Mouse (Mus musculus) heart, adult 9 months (tissue): ENCODE results near the gene Pdhx.

Source experiments
- DNase-seq, 2 experiments: peaks; one replicate each; pipeline ENCODE4 v3.0.0; 2022; ENCODE audit warnings: low spot score in 2 of 2

Pdhx gene

GRCm38 (mm10) chr2:103058266-103058665 is 15.0 kb downstream of the Pdhx start:
- no peak for DNase-seq

DNA sequence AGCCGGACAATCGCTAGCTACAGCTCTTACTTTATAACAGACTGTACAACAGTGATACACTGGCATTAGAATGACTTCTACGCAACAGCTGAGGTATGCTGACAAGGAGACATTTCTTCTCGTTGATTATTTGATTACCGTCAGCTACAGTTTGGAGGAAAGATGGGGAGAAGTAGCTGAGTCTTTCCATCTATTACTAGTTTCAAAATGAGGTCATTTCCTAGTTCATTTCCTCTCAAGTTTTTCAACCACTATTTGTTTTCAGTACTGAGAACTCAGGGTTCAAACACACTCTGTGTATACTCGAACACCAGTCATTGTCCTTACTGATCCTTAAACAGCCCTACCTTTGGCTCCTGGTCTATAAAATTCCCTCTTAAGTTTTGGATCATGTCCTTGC is 17.5 kb downstream of the Pdhx start:
- no peak for DNase-seq

DNA sequence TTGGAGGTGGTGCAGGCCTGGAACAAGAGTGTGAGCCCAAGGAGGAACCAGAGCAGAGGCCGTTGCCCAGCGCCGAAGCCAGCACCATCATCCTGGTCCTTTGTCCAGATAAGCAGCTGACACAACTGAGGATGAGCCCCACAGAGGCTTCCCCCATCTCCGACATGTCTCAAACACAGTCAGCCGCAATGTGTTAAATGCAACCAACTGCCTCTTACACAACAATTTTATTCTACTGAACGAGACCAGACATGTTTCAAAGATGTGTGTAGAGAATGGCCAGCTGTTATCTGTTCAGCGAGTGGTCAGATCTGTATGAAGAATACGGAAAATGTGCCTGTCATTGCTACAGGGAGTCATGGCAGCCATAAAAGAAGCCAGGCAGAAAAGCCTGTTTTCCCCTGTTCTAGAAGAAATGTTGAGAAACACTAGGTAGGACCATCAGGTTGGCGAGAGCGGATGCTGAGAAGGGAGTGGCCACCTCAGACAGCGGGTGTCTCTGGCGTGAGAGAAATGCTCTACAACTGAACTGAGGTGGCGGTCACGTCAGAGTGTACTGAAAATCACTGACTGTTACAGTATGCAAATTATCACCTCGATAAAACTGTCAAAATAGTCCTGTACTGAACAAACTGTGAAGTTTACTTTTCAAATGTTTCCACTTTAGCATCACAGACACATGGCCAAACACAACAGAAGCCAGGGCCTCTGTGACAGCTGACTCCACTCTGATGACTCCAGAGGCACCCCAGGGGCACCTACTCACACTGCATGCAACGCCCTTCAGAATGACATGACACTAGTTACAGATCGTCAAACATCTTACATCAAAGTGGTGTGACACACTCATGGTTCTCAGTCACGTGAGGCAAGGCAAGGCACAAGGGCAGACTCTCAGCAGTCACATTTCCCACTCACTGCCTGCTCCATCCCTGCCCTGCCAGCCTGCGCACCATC is 21.1 kb downstream of the Pdhx start:
- DNase-seq, result no peak

DNA sequence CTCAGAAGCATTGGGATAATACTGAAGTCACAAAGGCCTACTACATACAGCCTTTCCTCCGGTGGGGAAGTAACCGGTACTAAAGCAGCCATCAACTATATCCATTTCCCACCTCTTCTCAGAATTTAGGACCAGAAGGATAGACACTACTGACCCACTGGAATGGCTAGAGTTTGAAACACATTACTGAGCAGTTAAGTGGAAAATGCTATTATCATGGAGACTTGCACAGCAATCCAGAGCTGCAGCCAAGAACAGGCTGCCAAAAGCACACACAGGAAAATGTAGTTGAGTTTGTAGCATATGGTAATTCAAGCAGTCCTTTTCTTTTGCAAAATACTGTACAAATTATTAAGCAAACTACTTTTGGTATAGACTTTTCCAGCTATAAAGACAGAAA is 28.0 kb downstream of the Pdhx start:
- no peak for DNase-seq

GRCm38 (mm10) chr2:103040896-103041295 is 32.4 kb downstream of the Pdhx start:
- no peak for DNase-seq

DNA sequence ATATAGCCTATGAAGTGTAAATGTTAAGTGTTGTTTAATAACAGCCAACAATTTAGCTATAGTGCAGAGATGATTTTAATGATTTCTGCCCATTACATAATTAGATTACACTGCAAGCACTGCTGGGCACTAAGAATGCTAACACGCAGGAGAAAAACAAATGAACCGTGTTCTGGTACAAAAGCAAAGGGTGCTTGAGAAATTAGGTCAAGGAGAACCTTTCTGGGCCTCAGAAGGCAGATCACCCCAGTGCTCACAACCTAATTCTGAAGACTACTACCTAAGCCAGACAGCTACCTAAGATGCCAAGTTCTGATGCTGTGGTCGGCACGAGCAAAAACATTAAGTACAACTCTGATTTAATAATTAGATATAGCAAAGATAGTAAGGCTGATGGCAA is 35.5 kb downstream of the Pdhx start:
- DNase-seq, result no peak

DNA sequence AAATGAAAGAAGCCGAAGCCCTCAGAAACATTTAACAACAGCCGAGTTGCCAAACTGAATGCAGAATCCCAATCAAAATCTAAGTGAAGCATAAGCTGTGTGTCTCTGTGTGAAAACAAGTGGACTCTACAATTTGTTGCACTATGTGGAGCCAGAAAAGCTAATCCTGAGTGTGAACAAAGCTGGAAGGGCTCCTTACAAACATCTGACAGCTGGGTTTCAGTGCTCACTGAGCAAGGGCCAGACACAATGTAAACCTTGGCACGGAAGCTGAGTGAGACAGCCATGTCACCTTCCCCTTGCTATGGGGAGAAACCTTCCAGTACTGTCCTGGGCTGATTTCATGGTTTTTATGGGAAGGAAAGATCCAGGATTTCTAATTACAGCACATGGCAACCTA is 50.6 kb downstream of the Pdhx start:
- no peak for DNase-seq

GRCm38 (mm10) chr2:103020191-103020987 is 52.9 kb downstream of the Pdhx start:
- no peak for DNase-seq

DNA sequence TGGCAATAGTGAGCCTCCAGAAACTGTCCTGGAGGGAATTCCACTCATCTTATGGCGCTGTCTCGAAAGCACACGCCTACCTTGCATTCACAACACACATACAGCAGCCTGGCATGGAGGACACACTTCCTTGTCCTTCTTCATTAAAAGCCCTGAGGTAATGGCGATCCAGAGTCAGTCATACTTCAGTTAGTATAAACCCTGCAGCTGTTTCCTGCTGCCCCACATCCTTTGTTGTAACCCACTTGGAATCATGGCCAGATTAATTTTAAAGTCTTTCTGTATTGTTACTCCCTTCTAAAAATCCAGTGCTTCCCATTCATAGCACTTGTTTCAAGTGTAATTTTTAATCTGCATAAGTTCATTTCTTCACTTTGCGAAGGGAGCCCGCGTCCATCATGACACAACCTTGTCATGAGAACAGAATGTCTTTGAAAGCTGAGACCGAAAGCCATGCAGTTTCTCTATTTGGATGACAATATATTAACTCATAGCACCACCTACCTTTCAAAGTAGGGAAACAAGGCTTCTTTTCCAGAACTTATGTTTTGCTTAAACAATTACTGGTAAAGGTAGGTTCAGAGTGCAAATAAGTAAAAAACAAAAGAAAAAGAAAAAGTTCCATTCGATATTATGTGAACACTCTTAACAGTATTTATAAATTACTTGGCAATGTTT is 54.4 kb downstream of the Pdhx start:
- peak in 1 of 2 experiments; percentile 7 for DNase-seq

DNA sequence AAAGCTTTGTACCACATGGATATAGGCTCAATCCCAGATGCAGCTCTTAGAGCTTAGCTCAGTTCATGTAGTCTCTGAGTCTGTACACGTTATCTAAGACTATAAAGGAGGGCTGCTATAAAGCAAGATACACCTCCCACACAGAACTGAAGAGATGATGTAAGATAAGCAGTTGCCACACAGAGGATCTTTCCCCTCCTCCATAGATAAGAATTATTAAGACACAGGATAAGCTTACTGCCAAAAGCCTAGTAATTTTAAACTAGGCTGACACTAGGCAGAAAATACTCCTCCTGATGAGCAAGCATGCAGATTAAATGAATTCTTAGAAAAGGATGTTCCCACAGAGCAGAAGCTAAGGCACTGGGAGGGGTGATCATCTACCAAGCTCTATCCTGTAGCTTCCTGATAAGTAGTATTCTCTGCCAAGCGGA is 55.9 kb downstream of the Pdhx start:
- no peak for DNase-seq

- no peak for DNase-seq
Observed at GRCm38 (mm10) chr2:103016089-103016488, 57.2 kb downstream of the Pdhx start.

- no peak for DNase-seq
Observed at GRCm38 (mm10) chr2:103012782-103013575, 60.3 kb downstream of the Pdhx start.

DNA sequence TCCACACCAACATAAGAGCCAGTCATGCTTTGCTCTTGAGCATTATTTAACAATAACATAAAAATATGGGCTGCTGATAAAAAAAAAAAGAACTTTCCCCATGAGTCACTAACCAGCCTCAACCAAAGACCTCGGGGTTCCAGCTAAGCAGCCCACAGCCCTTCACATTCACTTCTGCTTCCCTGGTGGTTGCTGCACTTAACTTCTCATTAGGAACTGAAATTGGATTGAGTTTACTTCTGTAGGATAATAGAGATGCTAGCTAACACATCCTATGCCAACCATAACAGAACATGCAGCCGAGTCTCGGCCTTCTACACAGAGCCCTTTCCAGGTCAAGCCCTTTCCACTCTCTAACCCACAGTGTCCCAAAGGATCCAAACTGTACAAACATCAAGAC is 65.1 kb downstream of the Pdhx start:
- no peak for DNase-seq

- no peak for DNase-seq
Observed at GRCm38 (mm10) chr2:103004599-103004998, 68.7 kb downstream of the Pdhx start.

DNA sequence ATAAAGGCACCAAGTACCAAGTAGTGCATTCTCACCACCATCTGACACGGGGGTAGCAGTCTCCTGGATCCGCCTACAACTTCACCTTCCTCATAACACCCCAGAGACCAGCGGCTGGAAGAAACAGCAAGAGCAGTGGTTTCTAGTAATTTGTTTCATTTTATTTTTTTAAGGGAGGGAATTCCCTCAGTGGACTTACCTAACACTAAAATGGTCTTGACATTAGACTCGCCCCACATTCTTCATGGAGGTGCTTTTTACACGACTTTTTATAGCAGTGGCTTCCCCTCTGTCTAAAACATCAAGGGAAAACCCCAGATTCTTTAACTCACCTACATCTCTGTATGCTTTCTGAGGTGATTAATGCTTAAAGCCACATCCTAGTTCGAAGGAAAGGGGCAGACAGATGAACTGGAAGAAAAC is 74.1 kb downstream of the Pdhx start:
- DNase-seq, result no peak

- no peak for DNase-seq
Observed at GRCm38 (mm10) chr2:102998356-102998755, 75.0 kb downstream of the Pdhx start.

DNA sequence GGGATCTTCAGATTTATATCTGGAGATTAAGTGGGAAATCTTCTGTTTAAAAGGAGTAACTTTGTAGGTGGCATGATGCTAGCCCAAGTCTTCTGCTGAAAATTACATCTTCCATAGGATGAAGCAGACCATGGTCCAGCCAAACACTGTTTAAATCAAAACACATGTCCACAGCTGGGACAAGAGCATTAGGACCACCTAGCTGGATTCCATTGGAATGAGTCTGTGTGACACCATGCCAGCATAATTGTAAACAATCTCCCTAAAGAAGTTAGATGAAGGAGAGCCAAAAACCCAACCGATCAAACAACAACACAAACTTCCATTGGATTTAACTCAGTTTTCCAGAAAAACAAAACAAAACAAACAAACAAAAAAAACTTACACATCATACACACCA is 75.4 kb downstream of the Pdhx start:
- DNase-seq, result no peak

DNA sequence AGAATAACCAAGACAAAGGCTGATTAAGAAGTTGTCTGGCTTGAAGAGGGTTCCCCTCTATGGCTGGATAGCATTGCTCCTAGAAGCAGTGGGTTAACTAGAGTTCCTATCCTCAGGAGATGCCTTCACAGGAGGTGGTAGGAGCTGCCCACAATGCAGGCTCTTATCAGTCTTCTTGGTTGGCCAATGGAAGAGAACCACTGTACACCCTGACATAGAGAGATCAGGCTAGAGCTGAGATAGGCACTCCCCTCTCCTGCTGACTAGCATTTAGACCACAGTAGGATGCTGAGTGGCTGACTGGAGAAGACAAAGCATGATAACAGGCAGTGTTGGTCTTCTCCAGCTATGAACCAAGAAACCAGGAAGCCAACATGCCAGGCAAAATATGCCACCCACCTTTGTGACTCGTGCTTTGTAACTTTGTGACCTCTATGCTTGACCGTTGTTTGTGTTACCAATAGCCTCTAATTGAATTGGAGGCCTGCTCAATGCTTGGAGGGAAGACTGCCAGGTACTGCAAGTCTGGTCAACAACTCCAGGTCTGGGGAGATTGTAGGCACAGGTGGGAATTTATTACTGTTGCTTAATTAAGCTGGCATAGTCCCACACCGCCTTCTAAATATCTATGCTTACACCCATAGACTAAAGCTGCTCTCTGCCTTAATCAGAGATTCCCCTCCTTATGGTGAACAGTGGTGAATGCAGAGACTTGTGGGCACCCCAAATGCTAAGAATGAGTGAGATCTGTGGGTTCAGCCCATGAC is 79.3 kb downstream of the Pdhx start:
- no peak for DNase-seq

DNA sequence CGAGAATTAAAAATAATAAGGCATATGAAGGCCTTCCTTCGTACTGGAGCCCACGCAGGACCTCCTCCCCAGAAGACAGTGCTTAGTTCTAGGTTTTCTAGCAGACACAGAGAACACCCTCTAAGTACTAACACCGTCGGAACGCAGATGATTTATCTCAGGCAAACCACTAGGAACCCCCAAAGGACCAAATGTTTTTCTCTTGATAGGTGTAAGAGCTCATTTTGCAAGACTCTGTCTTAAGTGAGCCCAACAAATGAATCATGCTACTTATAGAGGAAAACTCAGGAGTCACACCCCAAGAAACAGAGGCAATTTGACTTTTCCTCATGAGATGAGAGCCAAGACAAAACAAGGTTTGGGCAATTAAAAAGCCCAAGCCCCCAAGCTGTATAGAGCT is 80.9 kb downstream of the Pdhx start:
- DNase-seq, result no peak

DNA sequence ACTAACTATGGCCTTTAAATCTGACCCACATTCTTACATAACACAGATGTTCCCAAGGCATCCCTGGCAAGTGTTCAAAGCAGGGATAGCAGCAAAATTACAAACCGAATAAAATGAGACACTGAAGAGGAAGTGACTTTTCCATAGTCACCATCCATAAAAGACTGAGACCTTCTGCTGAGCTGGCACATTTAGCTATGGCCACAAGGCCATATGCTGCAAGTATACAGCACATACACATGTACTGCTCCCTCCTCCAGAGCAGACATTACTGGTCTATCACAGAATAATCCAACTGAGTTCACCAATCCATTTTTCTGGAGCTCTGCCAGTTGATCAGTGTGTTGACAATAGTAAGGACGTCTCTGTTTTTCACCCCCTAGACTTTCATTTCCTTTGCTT is 83.0 kb downstream of the Pdhx start:
- no peak for DNase-seq

DNA sequence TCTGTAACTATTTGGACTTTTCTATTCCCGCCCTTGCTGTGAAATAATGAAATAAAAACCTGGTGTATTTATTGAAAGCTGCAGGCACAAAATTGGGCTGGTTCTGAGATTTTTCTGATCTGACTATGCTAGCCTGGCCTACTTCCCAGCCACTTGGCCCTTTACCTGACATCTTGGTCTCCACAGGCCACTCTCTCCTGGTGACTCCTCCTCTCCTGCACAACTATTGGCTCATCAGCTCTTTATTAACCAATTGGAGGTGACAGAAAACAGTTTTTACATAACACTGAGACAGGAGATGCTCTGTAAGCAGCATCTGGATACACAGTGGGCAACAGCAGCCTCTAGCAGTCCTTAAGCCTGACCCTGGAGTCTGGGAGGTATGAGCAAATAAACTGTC is 83.9 kb downstream of the Pdhx start:
- no peak for DNase-seq
